Mouse (Mus musculus) large intestine, adult 2 months (tissue): ENCODE measurements around the gene Cluap1. TPM values are rescaled to one million over a fixed set of nuclear protein-coding genes. Genes with fewer than 3 reads are reported as not detected.
"Not testable (repeated sequence)": the region's sequence is repeated elsewhere in the genome, so short reads cannot be mapped to it uniquely, and the experiment has no call there.

Source experiments
- DNase-seq: peaks from one replicate; pipeline ENCODE4 v3.0.0-alpha.2; 2012; ENCODE audit warnings: low read depth, low spot score
- WGBS: fragments of 180-500 bp; shearing (Covaris S2); methylation state at CpG from one replicate; pipeline ENCODE4 v1.1.7; 2018; 5-methylcytosine and 5-hydroxymethylcytosine counted together
- polyA plus RNA-seq: library from polyadenylated mRNA; depleted of rRNA; stranded (reverse); fragments of >200 nt; gene quantifications from 2 replicates; pipeline ENCODE4 v1.2.3, GENCODE M21; 2012; rRNA removed

Gene Cluap1
- polyA plus RNA-seq, 1 experiment: 3.5 TPM

GRCm38 (mm10) chr16:3929151-3929550 lies 20.6 kb downstream of the Cluap1 start:
- no peak for DNase-seq
- WGBS: 80% methylated on average over 7 of the region's 7 CpGs

GRCm38 (mm10) chr16:3933536-3933935 lies 24.9 kb downstream of the Cluap1 start:
- DNase-seq: no peak
- WGBS: 92% methylated on average over 6 of the region's 6 CpGs

- 95% methylated on average over 1 of the region's 1 CpGs for WGBS
- no peak for DNase-seq
Observed at GRCm38 (mm10) chr16:3934091-3934490, 25.5 kb downstream of the Cluap1 start.

- 84% methylated on average over 4 of the region's 4 CpGs for WGBS
- no peak for DNase-seq
Observed at GRCm38 (mm10) chr16:3934701-3935100, 26.1 kb downstream of the Cluap1 start.

- WGBS: 87% methylated on average over 1 of the region's 1 CpGs
- no peak for DNase-seq
Observed at GRCm38 (mm10) chr16:3951141-3951540, 42.5 kb downstream of the Cluap1 start.

- WGBS: 51% methylated on average over 6 of the region's 6 CpGs
- no peak for DNase-seq
Observed at GRCm38 (mm10) chr16:3956369-3956768, 47.8 kb downstream of the Cluap1 start.

- DNase-seq: no peak
- 60% methylated on average over 2 of the region's 2 CpGs for WGBS
Observed at GRCm38 (mm10) chr16:3959261-3959660, 50.7 kb downstream of the Cluap1 start.

- no peak for DNase-seq
- WGBS: 64% methylated on average over 10 of the region's 10 CpGs
Observed at GRCm38 (mm10) chr16:3964990-3965389, 56.4 kb downstream of the Cluap1 start.

- WGBS: 66% methylated on average over 3 of the region's 3 CpGs
- DNase-seq: no peak
Observed at GRCm38 (mm10) chr16:3965534-3965933, 56.9 kb downstream of the Cluap1 start.

- 94% methylated on average over 19 of the region's 19 CpGs for WGBS
- DNase-seq: not testable (repeated sequence)
Observed at GRCm38 (mm10) chr16:3974456-3974855, 65.9 kb downstream of the Cluap1 start.

- no peak for DNase-seq
- 42% methylated on average over 7 of the region's 7 CpGs for whole genome bisulfite sequencing
Observed at GRCm38 (mm10) chr16:3975658-3976057, 67.1 kb downstream of the Cluap1 start.

GRCm38 (mm10) chr16:3976251-3976671 lies 67.7 kb downstream of the Cluap1 start, which contains the start of gene Nlrc3:
TSS of gene Nlrc3 (minus strand) at chr16:3976632.
- WGBS: 65% methylated on average over 4 of the region's 4 CpGs
- DNase-seq: no peak

GRCm38 (mm10) chr16:3976712-3977111 lies 68.1 kb downstream of the Cluap1 start:
- whole genome bisulfite sequencing: 72% methylated on average over 3 of the region's 3 CpGs

GRCm38 (mm10) chr16:3982173-3982572 lies 73.6 kb downstream of the Cluap1 start:
- no peak for DNase-seq
- WGBS: 88% methylated on average over 4 of the region's 4 CpGs

More at GRCm38 (mm10) chr16:3976712-3977111, 68.1 kb downstream of the Cluap1 start:
- DNase-seq: no peak

GRCm38 (mm10) chr16:3983146-3983700 lies 74.6 kb downstream of the Cluap1 start:
- no peak for DNase-seq
- WGBS: 80% methylated on average over 7 of the region's 7 CpGs

GRCm38 (mm10) chr16:3988410-3988809 lies 79.8 kb downstream of the Cluap1 start:
- DNase-seq: no peak
- WGBS: 84% methylated on average over 4 of the region's 4 CpGs

Other genes starting within 250 kb of the Cluap1 start
- gene Mefv, start 190.7 kb upstream of the Cluap1 start, polyA plus RNA-seq: 0.71 and 1.2 TPM in 2 replicates
- 5.2 and 7.7 TPM in 2 replicates for gene Zfp263, start 164.7 kb upstream of the Cluap1 start, polyA plus RNA-seq
- not detected in 2 replicates for gene Olfr15, start 77.9 kb upstream of the Cluap1 start, polyA plus RNA-seq
- gene Zfp174, start 61.5 kb upstream of the Cluap1 start, polyA plus RNA-seq: 0.50 and 0.67 TPM in 2 replicates
- 60.0 and 71.0 TPM in 2 replicates for gene Naa60, start 36.4 kb upstream of the Cluap1 start, polyA plus RNA-seq
- 1.4 and 2.3 TPM in 2 replicates for gene Zfp597, start 24.2 kb upstream of the Cluap1 start, polyA plus RNA-seq
- 0.22 TPM in 1 of 2 replicates, not detected in the other for gene Gm20695, start 24.2 kb upstream of the Cluap1 start, polyA plus RNA-seq
- gene 1700037C18Rik, start 112 bp upstream of the Cluap1 start, polyA plus RNA-seq: 6.1 and 8.4 TPM in 2 replicates
- 3.1 and 5.8 TPM in 2 replicates for gene Nlrc3, start 67.8 kb downstream of the Cluap1 start, polyA plus RNA-seq
- gene Slx4, start 95.0 kb downstream of the Cluap1 start, polyA plus RNA-seq: 14.2 and 29.3 TPM in 2 replicates
- gene Dnase1, start 128.1 kb downstream of the Cluap1 start, polyA plus RNA-seq: 50.8 and 415 TPM in 2 replicates
- gene Trap1, start 169.0 kb downstream of the Cluap1 start, polyA plus RNA-seq: 69.2 and 84.4 TPM in 2 replicates